Mouse (Mus musculus) G1E (cell line): Measurements from ENCODE around the gene Psg23.
"Not testable (repeated sequence)": the region's sequence is repeated elsewhere in the genome, so short reads cannot be mapped to it uniquely, and the experiment has no call there.

Experiments used
- CTCF ChIP-seq: IDR thresholded peaks from 2 replicates; pipeline ENCODE4 v1.5.1; 2012; ENCODE audit warnings: low read depth, low read length, inconsistent platforms, mixed read lengths
- GATA1 ChIP-seq: IDR thresholded peaks from 2 replicates; pipeline ENCODE4 v1.6.1; 2012; ENCODE audit warnings: borderline replicate concordance, low read length, inconsistent platforms, mixed read lengths
- POLR2AphosphoS5 ChIP-seq: IDR thresholded peaks from 2 replicates; pipeline ENCODE4 v1.6.1; 2012; ENCODE audit warnings: low read depth, low read length, inconsistent platforms; ENCODE audit not compliant: insufficient replicate concordance
- TAL1 ChIP-seq: conservative IDR thresholded peaks from 2 replicates; pipeline ENCODE4 v1.6.1; 2012; ENCODE audit warnings: low read depth, low read length, inconsistent platforms, mixed read lengths

DNA sequence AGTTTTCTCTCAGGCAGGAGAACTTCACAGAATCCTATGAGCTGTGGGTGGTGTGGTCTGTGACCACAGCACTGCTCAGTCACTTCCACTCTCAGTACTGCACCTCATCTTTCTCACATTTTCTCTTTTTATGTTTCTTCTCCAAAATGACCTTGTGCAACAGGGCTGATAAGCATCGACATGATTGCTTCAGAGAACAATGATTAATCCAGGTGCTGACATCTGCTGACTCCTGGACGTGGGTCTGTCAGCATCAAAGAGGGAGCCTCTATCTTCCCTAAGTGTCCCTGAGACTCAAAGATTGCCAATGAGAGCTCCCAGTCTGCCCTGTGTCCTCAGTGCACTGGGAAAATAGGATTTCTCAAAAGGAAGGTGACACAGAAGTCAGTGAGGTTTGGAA is at the start of gene Psg23:
- not testable (repeated sequence) for TF ChIP-seq CTCF, GATA1, TAL1, POLR2AphosphoS5
